Mouse (Mus musculus) skeletal muscle tissue, adult 2 months (tissue): ENCODE measurements around the gene Filip1l.

Source experiments
- DNase-seq: peaks from one replicate; pipeline ENCODE4 v3.0.0-alpha.2; 2012; ENCODE audit warnings: low read depth, low spot score

Gene Filip1l

GRCm38 (mm10) chr16:57352751-57353150 lies at the start of gene Filip1l:
TSS of gene Filip1l (plus strand) at chr16:57353093.
- peak; percentile 79 for DNase-seq

GRCm38 (mm10) chr16:57303716-57304115 lies 49.2 kb upstream of the Filip1l start:
- no peak for DNase-seq

- no peak for DNase-seq
Measured at GRCm38 (mm10) chr16:57305463-57305862, 47.4 kb upstream of the Filip1l start.

GRCm38 (mm10) chr16:57312130-57312529 lies 40.8 kb upstream of the Filip1l start:
- no peak for DNase-seq

GRCm38 (mm10) chr16:57313487-57313886 lies 39.4 kb upstream of the Filip1l start:
- no peak for DNase-seq

- DNase-seq, result no peak
Measured at GRCm38 (mm10) chr16:57314236-57314635, 38.7 kb upstream of the Filip1l start.

- DNase-seq, result no peak
Measured at GRCm38 (mm10) chr16:57315026-57315425, 37.9 kb upstream of the Filip1l start.

GRCm38 (mm10) chr16:57317127-57317526 lies 35.8 kb upstream of the Filip1l start:
- DNase-seq, result no peak

GRCm38 (mm10) chr16:57317882-57318636 lies 34.8 kb upstream of the Filip1l start:
- no peak for DNase-seq

- DNase-seq, result no peak
Measured at GRCm38 (mm10) chr16:57318637-57319125, 34.2 kb upstream of the Filip1l start.

- DNase-seq, result no peak
Measured at GRCm38 (mm10) chr16:57319284-57320124, 33.4 kb upstream of the Filip1l start.

GRCm38 (mm10) chr16:57326996-57327395 lies 25.9 kb upstream of the Filip1l start:
- DNase-seq, result peak; percentile 86

GRCm38 (mm10) chr16:57329028-57329427 lies 23.9 kb upstream of the Filip1l start:
- DNase-seq, result no peak

GRCm38 (mm10) chr16:57330111-57330510 lies 22.8 kb upstream of the Filip1l start:
- DNase-seq, result no peak

GRCm38 (mm10) chr16:57332301-57332700 lies 20.6 kb upstream of the Filip1l start:
- no peak for DNase-seq

- DNase-seq, result peak; percentile 43
Measured at GRCm38 (mm10) chr16:57336770-57337423, 16.0 kb upstream of the Filip1l start.

GRCm38 (mm10) chr16:57339765-57340612 lies 12.9 kb upstream of the Filip1l start:
- no peak for DNase-seq

GRCm38 (mm10) chr16:57340613-57340898 lies 12.3 kb upstream of the Filip1l start:
- DNase-seq, result no peak

- DNase-seq, result no peak
Measured at GRCm38 (mm10) chr16:57346258-57346657, 6.6 kb upstream of the Filip1l start.

GRCm38 (mm10) chr16:57349039-57349438 lies 3.9 kb upstream of the Filip1l start:
- DNase-seq, result peak; percentile 92

GRCm38 (mm10) chr16:57349689-57350088 lies 3.2 kb upstream of the Filip1l start:
- no peak for DNase-seq
